Mouse (Mus musculus): ENCODE measurements around the gene Jaml.

The Jaml gene

DNA sequence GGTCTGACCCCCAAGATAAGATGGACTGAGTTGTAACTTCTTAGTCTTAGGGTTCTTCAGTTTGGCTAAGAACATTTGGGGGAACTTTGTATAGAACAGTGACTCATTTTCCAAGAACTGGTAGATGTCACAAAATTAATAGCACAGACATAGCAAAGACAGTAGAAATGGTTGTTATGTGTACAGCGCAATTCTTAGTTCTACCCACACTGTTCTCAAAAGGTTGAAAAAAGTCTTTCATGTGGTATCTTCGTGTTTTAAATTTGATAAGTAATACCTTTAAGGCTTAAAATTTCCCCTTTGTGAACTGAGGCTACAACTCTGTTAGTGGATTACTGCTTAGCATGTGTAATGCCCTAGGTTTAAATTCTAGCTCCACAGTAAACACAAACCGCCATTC, 4.1 kb downstream of the Jaml start:
- no peak for DNase-seq (ENCODE audit: low spot score)

DNA sequence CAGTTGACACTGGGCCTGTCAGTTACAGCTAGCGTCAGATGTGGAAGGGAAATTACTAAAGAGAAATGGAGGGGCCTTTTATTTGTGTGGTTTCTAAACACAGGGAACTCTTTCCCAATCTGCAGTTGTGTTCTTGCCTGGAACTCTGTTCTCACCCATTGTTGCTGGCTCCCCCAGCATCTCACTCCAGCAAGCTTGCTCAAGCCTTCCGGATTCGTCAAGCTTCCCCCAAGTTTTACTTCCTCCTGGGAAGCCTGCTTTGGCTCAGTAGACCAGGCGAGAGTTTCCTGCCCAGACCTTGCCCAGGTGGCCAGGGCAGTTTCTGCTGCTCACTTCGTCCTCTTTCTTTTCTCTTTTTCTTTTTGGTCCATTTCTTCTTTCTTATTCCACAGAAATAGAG, 5.6 kb downstream of the Jaml start:
- DNase-seq (ENCODE audit: low spot score): no peak

DNA sequence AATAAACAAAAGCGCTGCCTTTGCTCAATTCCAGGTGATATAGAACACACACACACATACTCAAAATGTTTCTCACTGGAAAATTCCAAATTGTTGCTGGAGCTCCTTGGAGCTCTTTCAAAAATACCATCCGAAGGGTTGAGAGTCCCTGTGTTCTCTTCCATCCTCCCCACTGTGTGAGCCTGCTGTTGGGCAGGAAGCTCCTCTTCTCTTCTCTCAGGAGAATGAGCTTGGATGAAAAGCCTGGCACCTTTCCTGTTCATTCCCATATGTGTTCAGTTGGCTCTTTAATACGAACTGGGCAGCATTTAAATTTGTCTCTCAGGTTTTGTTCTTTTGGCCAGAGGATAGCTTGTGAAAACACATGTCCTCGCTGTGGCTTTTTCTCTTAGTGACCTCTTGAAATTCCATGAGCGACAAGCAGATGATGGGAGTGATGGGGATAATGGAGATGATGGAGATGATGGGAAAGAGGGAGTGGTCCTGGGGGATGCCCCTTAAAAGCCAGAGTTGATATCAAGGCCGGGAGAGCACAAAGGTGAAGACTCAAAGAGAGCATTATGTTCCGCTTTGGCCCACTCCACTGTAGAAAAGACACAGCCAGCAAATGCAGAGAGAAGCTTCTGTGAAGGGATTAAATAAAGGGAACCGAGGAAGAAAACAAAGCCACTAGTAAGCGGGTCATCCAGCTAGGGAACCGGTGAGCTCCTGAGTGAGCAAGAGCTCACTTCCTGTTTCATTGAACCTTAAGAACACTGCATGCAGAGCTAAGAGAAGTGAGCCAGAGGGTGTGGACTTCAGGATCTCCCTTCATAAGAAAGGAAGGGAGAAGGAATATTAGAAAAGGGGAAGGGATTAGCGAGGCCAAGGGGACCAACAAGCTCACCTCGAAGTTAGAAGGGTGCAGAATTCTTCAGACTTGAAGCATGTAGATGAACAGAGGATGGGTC, 7.0 kb downstream of the Jaml start:
- DNase-seq (ENCODE audit: low spot score): no peak

DNA sequence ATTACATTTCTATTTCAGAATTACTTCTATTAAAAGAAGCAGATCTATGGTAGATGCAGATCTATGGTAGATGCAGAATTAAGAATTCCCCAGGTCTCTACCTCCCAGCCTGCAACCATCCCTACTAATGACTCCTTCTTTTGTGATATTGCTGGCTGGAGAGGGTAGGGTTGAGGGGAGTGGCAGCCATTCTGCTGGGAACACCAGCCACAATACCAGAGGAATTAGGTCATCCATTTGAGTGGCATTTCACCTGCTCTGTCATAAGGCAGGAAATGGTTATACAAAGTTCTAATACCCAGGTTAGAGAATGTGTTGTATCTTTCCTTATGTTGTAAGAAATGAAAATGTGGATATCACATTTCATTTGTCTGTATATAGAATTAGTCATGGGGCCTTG, 9.1 kb downstream of the Jaml start:
- no peak for DNase-seq (ENCODE audit: low spot score)

DNA sequence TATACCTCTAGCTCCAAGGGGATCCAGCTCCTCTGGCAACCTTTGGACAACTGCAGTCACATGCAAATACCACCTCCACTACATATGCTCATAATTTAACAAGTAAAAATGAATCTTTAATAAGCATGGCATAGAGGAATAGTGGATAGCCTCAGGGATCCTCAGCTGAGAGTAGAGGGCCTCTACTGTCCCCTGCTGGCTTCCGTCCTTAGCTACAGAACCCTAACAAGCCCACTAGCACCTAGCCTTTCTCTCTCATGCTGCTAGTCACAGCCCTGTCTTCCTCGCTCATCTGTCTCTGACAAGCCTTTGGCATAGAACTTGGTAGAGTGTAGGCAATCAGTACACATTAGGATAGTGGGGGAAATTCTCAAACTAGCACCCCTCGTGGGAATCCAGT, 11.8 kb downstream of the Jaml start:
- DNase-seq (ENCODE audit: low spot score): no peak

DNA sequence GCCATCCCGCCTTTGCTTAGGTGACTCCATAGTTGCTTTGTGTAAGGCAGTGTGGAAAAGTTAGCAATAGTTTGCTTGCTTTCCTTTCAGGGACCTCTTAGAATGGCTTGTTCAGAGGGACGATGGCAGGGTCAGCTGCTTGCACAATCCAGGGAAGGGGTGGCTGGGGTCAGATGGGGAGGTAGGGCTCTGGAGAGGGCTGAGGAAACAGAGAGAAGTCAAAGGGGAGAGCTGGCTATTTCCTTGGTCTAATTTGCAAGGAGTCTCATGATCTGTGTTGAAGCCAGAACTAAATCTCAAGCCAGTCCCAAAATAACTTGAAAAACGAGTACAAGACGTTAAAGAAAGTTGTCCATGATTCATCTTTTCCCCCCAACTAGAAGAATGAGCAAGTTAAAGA, 13.7 kb downstream of the Jaml start:
- DNase-seq (ENCODE audit: low spot score): no peak

DNA sequence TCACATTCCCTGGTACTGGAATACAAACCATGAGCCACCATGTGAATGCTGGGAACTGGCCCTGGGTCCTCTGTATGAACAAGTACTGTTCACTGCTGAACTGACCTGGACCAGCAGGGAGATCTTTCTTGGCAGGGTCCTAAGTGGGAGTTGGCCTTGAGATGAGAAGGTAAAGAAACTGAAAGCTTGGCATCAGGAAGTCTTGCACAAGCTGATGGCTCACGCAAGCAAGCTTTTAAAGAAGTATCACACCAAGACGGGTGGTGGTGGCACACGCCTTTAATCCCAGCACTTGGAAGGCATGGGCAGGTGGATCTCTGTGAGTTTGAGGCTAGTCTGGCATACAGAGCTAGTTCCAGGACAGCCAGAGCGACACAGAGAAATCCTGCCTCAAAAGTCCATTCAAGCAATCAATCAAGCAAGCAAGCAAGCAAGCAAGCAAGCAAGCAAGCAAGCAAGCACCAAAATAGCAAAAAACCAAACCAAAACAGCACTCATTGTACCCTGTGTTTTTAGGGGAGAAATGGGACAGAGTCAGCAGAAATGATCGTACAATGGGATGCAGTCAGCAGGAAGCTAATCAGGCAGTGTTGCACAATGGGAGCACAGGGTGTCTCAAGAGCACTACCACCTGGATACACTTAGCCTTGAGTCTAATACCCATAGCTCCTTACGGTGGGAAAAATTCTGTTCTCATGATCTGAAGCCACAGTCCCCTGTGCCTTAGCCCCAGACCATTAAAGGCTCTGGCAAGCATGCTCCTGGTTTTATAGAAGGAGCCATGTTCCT, 16.4 kb downstream of the Jaml start:
- DNase-seq (ENCODE audit: low spot score): no peak

DNA sequence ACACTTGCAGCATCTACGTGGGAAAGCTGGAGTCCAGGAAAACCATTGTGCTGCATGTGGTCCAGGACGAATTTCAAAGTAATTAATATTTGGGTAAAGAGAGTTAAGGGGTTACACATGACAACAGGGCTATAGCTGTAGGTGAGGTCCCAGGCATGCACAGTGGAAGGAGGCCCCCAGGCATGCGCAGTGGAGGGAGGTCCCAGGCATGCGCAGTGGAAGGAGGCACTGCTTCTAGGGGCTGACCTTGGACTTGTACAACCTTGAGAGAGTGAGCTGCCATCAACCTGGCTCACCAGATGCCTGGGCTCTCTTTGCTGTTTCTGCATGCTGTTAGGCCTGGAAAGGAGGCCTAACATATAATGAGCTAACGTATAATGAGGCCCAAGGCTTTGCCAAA, 18.9 kb downstream of the Jaml start:
- DNase-seq (ENCODE audit: low spot score): no peak

DNA sequence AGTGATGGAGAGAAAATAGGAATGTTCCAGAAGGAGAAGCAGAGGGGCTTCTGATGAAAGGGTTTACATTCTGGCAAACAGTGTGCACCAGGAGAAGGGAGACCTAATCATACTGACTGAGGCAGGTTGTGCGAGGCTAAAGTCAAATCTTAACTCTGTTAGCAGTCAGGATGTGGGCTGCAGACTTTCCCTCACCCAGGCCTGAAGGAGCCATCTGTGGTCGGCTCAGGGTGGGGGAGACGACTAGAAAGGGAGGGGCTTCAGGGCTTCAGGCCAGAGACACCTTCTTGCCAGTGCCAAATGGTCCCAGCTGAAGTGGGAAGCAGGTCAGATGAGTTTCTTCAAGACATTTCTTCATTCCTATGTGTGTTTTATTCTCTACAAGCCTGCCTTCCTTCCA, 19.4 kb downstream of the Jaml start:
- DNase-seq (ENCODE audit: low spot score): no peak

DNA sequence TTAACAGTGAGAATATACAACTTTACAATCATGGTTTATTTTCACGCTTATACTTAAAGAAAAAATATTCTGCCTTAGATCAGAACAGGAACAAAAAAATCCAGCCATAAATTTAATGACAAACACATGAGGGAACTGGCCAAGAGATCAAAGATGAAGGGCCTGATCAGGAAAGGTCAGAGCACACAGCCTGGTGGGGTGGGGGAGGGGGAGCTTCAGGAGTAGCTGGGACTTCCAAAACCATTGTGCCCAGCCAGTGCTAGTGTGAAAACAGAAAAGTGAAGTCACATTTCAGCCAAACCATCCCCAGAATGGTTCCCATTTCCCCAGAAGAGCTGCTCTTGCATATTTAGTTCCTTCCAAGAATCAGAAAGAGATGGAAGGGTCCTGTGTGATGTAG, 23.5 kb downstream of the Jaml start:
- no peak for DNase-seq (ENCODE audit: low spot score)

DNA sequence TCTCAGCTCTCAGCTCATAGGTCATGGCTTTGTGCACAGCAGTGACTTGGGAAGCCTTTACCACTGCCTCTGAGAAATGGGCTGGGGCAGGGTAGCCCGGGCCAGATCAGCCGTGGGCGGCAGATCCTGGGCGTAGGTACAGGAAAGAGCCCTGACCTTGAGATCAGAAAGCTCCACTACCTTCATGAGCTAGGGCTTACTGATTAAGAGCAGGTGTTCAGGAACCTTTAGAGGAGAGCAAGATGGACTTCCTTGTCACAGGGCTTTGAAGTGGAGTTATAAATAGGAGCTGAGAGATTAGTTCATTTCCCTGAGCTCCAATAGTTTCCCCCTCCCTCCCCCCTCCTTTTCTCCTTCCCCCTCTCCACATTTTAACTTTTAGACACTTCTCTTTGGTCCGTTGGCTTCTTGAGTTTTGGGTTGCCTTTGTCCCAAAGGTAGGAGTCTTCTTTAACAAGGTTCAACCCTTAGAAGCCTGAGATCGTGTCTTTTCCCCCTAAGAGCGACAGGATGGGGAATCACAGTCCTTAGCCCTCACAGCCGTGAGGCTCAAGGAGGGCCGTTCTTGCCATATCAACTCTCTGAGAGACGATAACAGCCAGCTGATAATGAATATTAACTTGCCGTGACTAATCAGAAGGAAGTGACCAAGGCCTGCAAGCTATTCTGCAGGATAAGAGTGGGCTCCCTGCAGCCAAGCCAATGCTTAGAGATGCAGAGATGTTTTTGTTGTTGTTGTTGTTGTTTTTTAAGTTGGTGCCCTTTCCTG, 24.4 kb downstream of the Jaml start:
- DNase-seq (ENCODE audit: low spot score): no peak

DNA sequence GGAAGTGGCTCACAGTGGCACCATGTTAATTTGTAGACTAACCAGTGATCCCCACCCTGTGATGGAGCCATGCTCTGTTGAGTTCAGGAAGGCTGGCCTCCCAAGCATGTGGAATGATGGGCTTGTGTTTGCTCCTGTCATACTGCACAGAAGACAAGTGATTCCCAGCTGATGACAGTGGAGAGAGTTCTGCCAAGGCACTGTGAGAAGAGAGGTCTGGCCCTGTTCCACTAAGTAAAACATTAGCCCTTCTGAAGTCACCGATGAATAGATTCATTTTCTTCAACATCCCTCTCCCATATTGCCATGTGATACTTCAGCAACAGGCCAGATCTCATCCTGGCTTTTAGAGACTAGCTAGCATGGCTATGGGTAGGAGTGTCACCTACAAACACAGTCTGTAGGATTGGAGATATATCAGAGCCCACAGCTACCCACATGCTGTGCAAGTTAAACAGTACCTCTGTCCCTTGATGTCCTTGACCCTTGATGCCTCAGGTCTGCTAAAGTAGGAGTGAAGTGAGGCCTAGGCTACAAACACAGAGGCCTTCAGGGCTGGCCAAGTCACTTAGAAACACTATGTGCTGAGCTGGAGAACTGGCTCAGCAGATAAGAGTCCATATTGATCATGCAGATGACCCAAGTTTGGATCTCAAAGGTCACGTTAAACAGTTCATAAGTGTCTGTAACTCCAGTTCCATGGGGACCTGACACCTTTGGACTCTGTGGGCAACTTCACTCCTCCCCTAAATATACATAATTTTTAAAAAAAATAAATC, 26.8 kb downstream of the Jaml start:
- no peak for DNase-seq (ENCODE audit: low spot score)

DNA sequence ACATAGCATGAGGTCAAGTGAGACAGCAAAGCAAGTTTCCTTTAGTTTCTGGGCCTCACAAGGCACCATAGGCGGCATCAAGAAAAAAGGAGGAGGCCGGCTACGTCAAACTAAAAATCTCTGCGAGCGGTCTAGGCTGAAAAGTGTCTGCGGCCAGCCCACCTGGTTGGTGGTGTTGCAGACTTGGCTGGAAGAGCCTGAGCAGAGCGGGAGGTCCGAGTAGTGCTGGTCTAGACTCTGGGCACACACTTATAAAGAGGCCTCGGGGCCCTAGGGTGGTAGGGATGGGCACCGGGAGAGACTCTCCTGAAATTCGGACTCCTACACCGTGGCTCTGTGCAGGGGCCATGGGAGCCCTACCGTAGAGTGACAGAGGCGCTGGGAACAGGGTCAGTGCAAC, 36.7 kb downstream of the Jaml start:
- DNase-seq (ENCODE audit: low spot score): no peak

DNA sequence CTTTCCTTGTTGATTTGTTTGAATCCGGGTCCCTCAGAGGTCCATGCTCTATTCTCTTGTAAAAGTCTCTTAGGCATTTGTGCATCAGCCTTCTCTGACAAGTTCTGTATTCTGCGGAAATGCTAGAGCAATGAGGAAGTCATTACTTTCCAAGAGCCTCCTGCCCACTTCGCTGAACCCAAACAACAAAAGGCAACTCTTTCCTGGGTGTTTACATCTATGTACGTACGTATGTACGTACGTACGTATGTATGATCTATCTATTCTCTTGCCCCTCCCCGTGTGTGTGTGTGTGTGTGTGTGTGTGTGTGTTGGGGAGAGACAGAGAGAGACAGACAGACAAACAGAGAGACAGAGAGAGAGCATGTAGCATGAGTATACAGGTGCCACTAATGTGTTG, 37.8 kb downstream of the Jaml start:
- DNase-seq (ENCODE audit: low spot score): no peak

DNA sequence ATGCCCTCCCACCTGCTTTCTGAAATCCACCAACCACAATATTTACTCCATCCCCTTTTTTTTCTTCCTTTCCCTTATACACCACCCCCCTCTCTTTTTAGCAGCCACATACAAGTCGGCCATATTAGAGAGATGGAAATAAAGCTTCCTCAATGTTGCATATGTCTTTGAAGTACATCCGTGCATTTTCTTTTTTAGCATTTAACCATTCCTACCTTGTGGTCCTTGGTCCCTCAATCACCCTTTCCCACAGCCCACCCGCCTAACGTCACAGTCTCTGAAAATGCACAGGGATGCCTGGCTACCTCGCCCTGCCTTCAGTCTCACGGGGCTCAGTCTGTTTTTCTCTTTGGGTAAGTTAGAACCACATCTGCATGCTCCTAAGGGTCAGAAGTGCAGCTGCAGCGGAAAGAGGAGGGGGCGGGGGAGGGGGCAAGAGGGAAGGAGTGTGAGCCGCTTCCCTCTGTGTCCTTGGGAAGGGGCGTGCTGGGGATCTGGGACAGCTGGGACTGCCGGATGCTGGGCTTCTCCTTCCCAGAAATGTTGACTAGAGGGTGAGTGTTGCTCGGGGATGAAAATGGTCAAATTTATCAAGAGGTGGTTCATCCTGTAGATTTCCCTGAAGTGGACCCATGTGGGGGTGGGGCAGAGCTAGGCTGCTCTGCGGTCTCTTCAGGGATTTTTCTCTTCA, 38.9 kb downstream of the Jaml start, which contains the start of gene Scn2b:
Gene Scn2b (plus strand): TSS at position 42 of the 691 bp plus-strand sequence.
- no peak for DNase-seq (ENCODE audit: low spot score)

DNA sequence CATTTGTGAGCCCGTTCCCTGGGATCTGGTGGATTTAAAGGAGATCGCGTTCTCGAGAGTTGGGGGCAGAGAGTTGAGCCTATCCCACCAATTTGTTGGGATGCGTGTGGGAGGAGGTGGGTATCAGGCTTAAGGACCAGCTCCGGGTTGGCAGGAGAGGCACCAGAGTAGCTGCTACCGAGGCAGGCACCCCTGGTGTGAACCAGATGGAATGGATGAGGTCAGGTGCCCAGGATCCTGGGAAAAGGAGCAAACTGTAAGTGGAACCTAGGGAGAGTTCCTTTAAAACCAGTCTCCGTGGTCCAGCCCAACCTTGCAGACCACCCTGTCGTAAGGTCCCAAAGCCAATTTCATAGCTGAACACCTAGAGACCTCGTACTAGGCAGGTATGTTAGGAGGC, 39.6 kb downstream of the Jaml start:
- no peak for DNase-seq (ENCODE audit: low spot score)

DNA sequence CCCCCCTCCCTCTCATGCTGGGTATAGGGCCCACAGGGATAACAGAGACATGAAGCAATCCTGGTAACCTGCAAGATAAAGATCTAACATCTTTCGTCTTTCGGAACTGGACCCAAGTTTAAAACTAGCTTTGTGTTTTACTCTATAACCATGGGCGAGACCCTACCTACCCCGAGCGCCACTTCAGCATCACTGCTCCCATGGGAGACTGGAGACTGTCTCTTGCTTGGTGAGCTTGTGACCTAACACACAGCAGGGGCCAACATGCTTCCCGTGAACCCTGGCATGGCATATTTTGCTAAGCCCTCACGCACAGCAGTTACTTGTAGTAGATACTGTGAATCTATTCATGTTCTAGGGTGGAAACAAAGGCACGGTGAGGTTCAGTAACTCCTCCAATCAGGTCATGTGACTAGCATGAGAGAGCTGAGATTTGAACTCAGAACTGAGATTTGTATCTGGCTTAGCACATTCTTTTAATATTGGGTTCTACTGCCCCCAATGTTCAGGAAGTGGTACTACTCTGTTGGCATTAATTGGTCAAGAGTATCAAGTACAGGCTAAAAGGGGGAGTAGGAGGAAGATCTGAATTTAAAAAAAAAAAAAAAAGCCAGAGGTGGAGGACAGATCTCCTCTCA, 40.5 kb downstream of the Jaml start:
- DNase-seq (ENCODE audit: low spot score): no peak

DNA sequence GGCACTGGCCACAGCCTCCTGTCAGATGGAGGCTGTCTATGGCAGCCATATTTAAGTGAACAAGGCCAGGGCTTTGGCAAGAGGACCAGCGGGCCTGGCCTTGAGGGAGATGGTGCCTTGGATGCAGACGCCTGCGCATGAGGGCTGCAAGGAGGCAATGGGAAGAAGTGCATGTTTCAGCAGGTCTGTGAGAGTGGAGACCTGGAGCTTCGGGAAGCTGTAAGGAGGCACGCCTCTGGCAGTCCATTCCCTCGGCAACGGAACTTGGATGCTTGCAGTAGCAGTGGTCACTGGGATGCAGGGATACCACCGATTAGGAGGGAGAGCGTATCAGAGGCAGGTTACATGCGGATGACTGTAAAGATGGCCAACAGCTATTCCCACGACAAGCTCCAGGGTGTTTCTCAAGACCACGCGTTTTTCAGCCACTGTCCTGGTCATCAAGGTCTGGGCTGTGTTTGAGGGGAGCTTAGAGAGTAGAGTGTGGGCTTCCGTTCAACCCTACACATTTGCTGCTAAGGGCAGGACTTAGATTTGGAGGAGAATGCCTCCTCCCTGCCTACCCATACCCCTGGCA, 41.1 kb downstream of the Jaml start:
- no peak for DNase-seq (ENCODE audit: low spot score)

DNA sequence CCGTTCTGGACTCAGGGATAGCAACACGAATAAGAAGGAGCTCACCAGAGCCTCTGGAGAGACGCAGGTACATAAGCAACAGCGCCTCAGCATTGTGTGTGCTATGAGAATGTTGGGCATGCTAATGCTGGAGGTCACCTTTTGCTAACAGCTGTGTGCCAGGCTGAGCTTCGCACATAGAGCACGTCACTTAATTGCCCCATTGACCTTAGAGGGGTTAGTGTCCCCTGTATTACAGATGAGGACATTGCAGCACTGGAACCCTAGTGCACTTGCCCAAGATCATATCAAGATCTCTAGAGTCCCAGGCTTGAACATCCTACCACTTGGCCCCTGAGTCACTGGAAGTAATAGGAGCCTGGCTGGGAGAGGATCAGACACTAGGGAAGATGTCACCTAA, 41.6 kb downstream of the Jaml start:
- no peak for DNase-seq (ENCODE audit: low spot score)

DNA sequence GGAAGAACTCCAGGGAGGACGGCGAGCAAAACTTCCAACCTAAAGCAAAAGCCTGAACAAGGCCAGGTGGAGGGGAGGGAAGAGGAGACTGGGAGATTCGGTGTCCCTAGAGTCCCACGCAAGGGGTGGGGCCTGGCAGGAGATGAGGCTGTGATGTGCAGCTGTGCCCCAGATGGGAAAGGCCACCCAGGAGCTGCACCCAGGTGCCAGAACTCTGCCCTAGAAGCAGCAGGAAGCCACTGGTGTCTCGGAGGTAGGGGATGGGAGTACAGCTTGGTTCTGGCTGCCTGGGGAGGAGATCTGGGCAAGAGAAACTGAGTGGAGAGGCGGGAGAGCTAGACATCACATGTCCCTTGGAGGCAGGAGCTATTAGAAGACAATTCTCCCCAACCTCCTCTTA, 42.0 kb downstream of the Jaml start:
- DNase-seq (ENCODE audit: low spot score): no peak
